Mouse (Mus musculus) left cerebral cortex, postnatal 14 days (tissue): ENCODE measurements around the gene Appl1. TPM values are rescaled to one million over a fixed set of nuclear protein-coding genes. Genes with fewer than 3 reads are reported as not detected.
"Not testable (repeated sequence)": the region's sequence is repeated elsewhere in the genome, so short reads cannot be mapped to it uniquely, and the experiment has no call there.

Experiments used
- DNase-seq, 2 experiments: peaks; one replicate each; pipeline ENCODE4 v3.0.0; 2021 to 2022; ENCODE audit warnings: low spot score in 2 of 2, mixed read lengths in 1 of 2
- intact Hi-C: fragments of 180-260 bp; cut with DNase I; formaldehyde crosslinking; loops from one replicate; pipeline ENCODE4 v1.15.1; 2025
- total RNA-seq, 2 experiments: library from RNA; stranded (reverse); gene quantifications; 2 replicates each; pipeline ENCODE4 v1.2.3; 2021

Appl1 gene
- total RNA-seq, 2 experiments from 2014 or later: 61.8 to 63.2 TPM

DNA sequence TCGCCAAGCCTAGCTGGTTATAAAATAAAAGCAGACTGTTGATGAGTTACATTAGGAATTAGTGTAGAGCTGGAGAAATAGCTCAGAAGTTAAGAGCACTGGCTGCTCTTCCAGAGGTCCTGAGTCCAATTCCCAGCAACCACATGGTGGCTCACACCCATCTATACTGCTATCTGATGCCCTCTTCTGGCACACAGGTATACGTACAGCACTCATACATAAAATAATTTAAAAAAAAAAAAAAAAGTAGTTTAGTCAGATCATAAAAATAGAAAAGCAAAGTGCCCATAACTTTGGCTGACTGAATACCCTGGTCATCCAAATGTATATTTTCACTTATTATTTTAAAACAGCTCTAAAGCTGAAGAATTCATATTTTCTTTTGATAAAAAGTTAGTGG, 2.1 kb upstream of the Appl1 start:
- intact Hi-C loops: loop anchor here (5.0 kb wide), 1 partner anchor 54 kb away; no protein-coding TSS in a partner anchor
- no peak for DNase-seq

DNA sequence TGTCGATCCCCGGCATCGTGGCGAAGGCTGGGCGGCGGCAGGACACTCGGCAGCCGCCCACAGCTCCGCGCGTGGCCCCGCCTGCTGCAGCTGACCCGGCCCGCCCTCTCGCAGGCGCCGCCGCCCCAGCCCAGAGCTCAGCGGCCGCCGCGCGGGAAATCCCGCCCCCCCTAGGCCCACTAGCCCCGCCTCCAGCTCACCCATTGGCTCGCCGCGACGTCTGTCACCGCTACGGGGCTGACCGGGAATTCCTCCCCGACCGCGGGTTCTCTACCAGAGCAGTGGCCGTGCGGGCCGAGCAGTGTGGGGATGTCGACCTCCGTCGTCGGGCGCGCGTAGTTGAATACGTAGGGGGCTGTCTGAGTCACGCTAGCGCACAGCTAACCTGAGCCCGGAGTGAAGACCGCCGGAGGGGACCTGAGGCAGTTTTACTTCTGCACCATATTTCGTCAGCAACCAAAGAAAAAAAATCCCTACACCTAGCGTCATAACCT, 546 bp downstream of the Appl1 start:
- intact Hi-C loops: loop anchor here (5.0 kb wide), 1 partner anchor 57 kb away; no protein-coding TSS in a partner anchor
- DNase-seq: peak; percentile 94 to 98

DNA sequence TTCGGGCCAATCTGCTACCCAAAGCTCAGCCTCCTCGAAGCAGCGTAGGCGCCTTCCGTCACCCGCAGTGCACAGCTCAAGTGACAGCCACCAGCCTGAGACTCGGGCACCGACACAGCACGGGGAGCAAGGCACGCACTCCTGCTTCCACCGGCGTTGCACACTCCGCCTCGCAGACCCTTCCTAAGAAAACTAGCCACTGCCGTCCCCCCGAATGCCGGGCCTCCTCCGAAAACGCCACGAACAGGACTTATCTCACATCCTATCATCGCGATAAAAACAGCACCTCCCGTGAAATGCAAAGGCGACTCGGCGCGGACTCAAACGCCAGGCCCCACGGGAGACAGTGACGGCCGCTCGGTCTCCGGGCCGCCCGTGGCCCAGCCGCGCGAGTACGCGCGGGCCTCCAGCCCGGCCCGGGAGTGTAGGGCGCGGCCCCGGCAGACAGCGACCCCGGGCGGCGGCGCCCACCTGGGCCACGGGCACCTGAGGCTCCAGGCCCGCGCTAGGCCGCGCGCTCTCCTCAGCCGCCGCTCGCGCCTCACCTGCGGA, 1.1 kb downstream of the Appl1 start:
- intact Hi-C loops: loop anchor here (5.0 kb wide), 1 partner anchor 57 kb away; no protein-coding TSS in a partner anchor
- peak; percentile 61 for DNase-seq

DNA sequence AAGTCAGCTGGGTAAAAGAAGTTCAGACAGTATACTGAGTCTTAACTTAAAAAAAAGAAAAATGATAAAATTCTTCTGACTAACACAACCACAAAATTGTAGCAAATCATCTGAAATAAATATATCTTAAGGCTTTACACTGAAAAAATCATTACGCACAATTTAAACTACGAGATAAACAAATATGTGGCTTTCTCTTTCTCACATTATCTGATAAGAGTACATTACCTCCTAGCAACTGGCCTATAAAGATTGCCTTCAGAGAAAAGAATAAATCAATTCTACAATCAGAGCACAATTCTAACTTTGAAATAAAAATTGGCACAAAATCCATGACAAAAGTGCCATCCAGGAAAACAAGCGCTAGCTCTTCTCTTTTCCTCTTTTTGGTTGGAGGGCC, 1.9 kb downstream of the Appl1 start:
- intact Hi-C loops: no loop called here
- DNase-seq: no peak

DNA sequence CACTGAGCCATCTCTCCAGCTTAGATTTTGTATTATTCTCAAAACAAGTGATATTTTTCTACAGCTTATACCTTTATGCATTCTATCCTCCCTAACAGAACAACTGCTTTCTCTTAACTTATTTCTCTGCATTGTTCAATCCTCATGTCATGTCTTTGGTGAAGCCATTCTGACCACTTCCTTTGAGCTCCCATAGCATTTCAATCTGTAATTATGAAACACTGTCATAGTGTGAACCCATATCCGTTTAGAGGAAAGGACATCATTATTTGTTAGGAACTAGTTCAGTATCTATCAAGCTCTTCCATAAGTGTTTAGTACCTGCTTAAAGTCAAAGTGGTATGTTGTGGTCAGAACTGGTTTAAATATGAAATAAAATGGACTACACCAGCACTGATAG, 10.5 kb downstream of the Appl1 start:
- DNase-seq: no peak
- intact Hi-C loops: no loop called here

DNA sequence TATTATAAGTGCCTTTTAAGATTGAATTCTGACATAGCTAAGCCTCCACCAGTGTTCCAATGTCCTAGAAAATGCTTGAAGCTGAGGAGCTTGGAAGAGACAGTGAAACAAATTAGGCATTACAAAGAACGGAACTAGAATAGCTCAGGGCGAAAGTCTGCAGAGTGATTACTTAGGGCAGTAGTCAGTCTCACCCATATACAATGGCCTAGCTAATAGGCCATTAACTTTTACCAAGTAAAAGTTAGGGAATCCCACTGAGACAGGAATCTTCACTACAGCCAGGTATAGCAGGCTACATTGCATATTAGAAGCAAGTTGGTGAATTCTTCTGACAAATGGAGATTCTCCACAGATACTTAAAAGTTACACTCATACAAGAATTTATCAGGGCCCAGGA, 14.9 kb downstream of the Appl1 start:
- DNase-seq, intact Hi-C loops: not testable (repeated sequence)

DNA sequence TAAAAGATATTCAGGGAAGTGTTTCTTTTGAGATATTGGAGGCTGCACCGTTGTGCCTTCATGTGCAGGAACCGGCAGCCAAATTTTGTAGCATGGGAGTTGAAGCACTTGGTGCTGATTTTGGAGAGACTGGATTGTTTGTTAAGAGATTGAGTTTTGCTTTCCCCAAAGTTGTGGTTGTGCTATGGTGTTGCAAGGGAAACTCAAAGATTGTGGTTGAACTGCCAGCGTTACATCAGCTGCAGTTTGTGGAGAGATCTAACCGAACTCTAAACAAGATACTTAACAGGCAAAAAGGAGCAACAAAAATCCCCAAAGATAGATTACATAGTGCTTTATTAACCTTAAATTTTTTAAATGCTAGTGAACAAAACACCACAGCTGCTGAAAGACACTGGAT, 35.5 kb downstream of the Appl1 start:
- DNase-seq: no peak
- intact Hi-C loops: no loop called here

DNA sequence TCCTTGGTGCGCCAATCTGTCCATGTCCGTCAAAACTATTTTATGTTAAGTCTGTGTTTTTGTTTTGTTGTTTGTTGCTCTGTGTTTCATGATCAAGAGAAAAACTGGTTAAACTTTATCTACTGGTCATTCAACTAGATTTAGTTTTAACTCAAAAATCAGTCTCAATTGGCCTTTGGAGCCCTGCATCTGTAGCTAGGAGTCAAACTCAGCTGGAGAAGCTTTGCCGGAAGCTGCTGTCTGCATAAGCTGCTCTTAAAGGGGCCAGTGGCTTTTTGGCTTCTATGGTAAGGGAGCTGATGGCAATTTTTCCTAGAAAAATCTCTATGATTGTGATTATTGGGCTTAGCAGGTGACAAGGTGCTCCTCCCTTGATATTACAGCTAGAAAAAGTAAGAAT, 36.1 kb downstream of the Appl1 start:
- intact Hi-C loops: no loop called here
- DNase-seq: no peak

DNA sequence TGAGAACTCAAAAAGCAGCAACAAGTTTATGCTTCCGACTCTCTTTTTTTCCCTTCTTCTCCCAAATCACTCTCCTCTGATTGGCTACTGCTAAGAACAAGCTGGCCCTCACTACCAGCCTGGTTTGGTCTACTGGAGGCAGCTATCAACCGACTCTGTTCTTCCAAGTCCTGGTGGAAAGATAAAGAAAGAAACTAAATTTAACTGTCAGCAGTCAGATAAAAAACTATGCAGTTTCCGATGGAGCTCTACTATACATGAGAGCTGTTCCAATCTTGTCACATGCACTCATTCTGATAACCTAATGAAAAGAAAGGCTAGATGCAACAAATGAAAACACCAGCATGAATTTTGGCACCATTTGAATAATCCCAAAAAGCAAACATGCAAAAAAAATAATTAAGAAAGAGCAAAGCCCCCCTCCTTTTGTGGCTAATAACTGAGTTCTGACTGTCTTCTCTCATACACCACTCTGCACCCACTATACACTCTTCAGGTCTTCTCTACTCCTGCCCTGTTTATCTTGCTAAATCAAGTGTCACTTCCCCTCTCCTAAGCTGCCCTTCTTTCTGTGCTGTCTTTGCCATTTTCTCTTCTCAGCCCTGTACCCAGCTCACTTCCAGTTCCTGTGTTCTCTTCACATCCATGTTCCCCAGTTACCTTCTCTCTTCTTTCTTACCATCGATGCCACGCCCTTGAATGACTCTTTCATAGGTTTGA, 47.2 kb downstream of the Appl1 start:
- DNase-seq: no peak
- intact Hi-C loops: no loop called here

DNA sequence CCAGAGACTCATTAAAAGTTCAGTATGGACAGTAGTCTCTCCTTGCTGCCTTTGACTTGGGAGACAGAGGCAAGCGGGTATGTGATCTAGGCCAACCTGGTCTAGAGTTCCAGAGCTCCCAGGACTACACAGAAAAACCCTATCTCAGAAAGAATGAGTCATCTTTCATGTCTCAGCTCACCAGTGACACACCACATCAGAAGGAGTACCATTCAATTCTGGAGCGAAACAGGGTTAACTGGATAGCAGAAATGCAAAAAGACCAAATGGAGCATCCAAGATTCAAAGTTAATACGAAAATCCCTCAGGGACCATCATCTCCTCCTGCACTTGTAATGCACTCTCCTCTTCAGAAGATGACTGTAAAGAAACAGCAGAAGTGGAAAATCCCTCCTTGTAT, 51.7 kb downstream of the Appl1 start:
- intact Hi-C loops: loop anchor here (10.0 kb wide), 1 partner anchor 255 kb away; the partner anchor contains the start of gene Pde12
- DNase-seq: no peak

DNA sequence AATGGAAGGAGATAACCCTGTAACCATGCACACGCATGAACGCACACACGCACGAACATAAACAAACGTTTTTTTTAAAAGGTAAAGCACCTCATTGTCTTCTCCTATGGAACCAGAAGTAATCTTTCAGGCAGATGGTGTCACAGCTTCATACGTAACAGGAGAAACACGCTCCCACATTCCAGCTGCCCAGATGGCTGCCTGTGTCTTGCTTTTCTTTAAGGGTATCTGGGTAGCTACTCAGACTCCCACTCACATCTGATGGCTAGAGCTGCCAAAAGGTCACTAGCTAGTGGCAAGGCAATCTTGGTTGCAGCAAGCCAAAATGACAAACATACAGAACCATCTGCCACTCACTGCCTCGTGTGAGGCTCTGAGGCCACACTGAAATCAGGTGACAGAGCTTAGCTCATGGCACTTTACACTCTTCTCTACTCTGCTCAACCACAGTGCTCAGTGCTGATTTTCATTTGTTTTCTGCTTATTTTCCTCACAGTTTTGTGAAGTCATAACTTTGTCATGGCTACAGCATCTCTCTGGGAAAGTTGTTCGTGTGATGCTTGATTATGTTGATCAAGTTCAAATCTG, 57.3 kb downstream of the Appl1 start:
- DNase-seq: peak; percentile 18 to 41
- intact Hi-C loops: loop anchor here (10.0 kb wide), 1 partner anchor 249 kb away; the partner anchor contains the start of gene Pde12

DNA sequence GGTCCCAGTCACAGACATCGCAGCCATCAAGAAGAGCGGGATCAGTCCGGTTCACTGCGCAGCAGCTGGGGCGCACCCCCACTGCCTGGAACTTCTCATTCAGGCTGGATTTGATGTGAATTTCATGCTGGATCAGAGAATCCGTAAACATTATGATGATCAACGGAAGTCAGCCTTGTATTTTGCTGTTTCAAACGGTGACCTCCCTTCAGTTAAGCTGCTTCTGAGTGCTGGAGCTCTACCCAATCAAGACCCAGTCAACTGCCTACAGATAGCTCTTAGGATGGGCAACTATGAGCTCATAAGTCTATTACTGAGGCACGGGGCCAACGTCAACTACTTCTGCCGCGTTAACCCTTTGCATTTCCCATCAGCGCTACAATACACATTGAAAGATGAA, 59.2 kb downstream of the Appl1 start:
- intact Hi-C loops: loop anchor here (10.0 kb wide), 1 partner anchor 247 kb away; the partner anchor contains the start of gene Pde12
- no peak for DNase-seq

DNA sequence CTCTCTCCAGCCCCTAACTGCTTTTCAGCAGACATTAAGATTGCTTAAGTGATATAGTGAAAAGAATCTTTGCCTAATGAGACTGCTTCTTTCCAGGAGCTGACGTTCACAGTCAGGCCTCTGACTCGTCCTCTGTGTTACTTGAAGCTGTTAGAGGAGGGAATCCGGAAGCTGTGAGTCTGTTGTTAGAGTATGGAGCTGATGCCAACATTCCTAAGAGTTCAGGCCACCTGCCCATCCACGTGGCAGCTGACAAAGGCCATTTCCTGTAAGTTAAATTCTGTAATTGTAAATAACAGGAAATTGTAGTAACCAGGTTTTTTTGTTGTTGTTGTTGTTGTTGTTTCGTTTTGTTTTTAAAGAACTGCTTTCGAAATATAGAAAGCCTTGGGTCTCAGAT, 59.8 kb downstream of the Appl1 start:
- DNase-seq: no peak
- intact Hi-C loops: loop anchor here (10.0 kb wide), 1 partner anchor 246 kb away; the partner anchor contains the start of gene Pde12

DNA sequence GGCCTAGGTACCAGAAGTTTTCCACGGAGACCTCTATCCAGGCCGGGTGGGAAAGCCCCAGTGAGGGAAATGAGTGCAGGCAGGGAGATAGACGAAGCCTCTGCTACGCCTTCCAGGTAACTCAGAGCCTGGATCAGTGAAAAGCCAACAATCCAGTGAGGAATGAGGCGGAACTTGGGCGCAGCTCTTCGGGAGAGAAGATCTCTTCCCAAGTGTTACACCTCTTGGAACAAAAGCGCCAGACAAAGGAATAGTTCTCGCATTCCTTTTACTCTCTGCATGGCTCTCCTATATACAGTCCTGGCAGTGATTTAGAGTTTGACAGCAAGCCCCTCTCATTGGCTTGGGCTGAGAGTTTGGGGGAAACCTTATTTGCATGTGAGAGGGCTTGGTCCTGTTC, 60.6 kb downstream of the Appl1 start:
- intact Hi-C loops: loop anchor here (10.0 kb wide), 1 partner anchor 246 kb away; the partner anchor contains the start of gene Pde12
- DNase-seq: not testable (repeated sequence)

DNA sequence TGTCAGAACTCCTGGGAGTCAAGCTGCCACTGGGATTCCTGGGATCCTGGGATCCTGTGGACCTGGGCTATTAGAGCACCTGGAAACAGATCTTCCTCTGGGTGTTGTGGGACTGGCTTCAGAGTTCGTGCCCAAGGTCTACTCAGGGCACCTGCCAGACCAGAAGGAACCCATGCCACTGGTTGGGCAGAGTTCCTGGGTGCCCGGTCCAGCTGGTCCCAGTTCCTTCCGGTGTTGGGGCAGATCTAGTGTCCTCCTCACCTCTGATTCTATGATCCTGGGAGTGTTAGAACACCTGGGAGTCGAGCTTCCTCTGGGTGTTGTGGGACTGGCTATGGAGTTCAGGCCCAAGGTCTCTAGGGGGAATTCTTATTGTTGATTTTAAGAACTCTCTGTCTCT, 63.6 kb downstream of the Appl1 start:
- no peak for DNase-seq
- intact Hi-C loops: no loop called here

DNA sequence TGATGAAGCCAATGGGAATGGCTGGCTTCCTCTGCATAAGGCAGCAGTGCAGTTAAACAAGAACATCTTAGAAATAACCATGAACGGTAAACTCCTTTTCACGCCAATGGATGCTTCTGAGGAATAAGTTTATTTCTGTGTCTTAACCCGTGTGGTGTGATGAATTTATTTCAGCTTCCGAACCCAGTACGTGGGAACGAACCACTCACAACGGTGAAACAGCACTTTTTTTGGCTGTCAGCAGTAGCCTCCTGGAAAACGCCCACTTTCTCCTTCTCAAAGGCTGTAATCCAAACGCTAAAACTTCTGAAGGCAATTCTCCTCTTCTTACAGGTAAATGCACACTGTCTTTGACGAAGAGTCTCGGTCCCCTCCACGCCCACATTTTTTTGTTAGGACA, 70.1 kb downstream of the Appl1 start:
- DNase-seq: peak in 1 of 2 experiments; percentile 17
- intact Hi-C loops: no loop called here

DNA sequence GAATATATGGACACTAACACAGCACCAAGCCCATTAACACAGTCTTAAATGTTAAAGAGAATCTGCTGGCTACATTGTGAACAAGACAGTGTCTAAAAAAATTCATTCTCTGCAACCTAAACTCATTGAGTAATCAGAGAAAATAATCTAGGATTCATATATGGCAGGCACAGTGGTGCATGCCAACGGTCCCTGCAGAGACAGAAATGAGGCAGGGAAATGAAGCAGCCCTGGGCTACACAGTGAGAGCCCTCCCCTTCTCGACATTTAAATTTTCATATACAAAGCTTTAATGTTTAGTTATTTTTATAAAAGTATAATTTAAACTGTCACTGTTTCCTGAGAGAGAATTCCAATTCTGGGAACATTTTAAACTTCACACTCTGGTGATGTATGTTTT, 71.5 kb downstream of the Appl1 start:
- intact Hi-C loops: no loop called here
- no peak for DNase-seq

DNA sequence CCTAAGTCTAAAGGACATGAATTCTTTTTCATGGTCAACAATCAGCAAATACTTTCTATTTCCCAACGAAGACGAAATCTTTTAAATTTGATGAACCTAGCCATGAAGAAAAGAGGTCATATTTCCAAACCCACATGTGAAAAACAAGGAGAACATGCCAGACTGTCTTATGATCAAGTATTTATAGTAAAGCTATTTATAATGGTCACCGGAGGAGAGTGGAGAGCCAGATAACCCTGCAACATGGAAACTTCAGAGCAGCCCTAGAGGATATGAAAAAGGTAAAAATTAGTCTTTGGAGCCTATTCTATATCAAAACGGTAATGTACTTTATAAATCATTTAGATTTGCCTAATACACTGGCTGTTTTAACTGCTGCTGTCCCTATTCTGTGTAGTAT, 76.6 kb downstream of the Appl1 start, which contains the start of gene Asb14:
Asb14 (plus strand) TSS at position 166 of the 400 bp plus-strand sequence.
- intact Hi-C loops: no loop called here
- no peak for DNase-seq

DNA sequence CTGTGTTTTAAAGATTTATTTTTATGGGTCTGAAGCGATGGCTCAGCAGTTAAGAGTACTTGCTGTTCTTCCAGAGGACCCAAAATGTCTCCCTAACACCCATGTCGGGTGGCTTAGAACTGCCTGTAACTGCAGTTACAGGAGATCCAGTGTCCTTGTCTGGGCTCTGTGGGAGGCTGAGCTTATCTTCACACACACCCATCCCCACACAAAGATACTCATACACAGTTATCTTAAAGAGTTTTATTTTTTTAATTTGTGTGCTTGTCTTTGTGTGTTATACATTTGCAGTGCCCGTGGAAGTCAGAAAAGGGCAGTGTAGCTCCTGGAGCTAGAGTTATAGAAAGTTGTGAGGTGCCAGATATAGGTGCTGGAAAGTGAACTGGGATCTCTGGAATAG, 80.3 kb downstream of the Appl1 start:
- DNase-seq: no peak
- intact Hi-C loops: no loop called here

DNA sequence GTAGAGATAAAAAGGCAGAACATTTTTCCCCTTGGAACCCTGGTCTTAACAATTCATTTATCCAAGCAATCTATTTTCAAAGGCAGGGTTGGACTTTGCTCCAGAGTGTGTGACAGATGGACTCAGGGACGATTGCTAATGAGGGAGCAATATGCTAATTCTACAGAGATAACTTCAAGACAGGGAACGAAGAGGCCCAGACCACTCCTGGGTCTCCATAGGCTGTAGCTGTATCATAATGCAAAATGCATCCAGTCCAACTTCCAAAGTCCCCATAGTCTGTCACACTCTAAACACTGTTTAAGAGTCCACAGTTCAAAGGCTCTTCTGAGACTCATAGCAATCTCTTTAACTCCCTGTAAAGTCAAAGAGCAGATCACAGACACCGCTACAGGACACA, 83.8 kb downstream of the Appl1 start:
- no peak for DNase-seq
- intact Hi-C loops: no loop called here
